Mouse (Mus musculus): ENCODE measurements around the gene Cdh6. TPM values are rescaled to one million over a fixed set of nuclear protein-coding genes. Genes with fewer than 3 reads are reported as not detected.

Gene Cdh6
- polyA plus RNA-seq, 1 experiment: 0.73 TPM

DNA sequence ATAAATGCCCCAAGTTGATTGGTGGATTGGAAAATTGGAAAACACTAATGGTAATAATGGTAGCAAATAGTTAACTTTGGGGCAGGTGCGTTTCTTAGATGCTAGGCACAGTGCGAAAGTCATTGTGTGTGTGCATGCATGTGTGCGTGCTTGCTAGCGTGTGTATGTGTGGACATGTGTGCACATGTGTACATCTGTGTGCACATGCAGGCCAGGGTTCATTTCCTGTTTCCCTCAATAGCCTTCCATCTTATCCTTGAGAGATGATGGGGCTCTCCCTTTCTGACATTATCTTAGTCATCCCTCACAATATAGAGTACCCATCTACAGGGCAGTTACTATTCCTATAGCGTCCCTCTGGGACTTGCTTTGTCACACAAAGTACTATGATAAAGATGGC is 17.7 kb downstream of the Cdh6 start:
- no peak for DNase-seq (ENCODE audit: low spot score)

- no peak for DNase-seq (ENCODE audit: low spot score)
These were observed 18.1 kb downstream of the Cdh6 start for GRCm38 (mm10) chr15:13155418-13155817.

DNA sequence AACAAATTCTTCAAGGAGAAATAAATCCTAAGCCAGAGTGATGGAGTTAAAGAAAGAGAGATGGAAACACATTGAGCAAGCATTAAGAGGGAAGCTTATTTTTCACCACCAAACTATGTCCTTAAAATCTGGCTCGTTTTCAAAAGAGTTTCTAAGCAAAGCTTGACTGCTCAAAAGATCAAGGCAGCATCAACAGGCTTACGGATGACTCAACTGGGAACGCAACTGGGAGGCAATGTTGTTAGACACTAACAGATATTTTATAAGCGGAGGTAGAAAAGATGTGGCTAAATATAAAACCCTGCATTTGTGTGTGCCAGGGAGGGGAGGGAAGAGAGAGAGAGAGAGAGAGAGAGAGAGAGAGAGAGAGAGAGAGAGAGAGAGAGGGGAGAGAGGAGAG is 31.5 kb downstream of the Cdh6 start:
- no peak for DNase-seq (ENCODE audit: low spot score)

- DNase-seq (ENCODE audit: low spot score): no peak
These were observed 33.8 kb downstream of the Cdh6 start for GRCm38 (mm10) chr15:13139662-13140061.

DNA sequence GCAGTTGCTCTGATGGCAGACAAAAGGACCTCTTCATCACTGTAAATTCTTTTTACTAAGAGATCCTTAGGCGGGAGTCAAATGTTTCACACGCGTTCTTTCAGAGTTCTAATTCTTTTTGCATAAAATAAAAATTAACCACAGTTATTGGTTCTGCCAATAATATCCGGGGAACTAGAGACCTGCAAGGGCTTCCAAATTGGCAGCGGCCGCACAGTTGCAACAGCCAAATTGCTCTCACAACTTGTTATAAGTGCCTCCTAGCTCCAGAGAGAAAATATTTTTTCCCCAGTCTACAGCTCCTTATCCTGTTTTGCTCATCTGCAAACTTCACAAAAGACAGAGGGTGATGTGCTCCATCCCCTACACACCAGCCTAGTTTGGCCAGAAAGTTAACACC is 36.3 kb downstream of the Cdh6 start:
- DNase-seq (ENCODE audit: low spot score): no peak

DNA sequence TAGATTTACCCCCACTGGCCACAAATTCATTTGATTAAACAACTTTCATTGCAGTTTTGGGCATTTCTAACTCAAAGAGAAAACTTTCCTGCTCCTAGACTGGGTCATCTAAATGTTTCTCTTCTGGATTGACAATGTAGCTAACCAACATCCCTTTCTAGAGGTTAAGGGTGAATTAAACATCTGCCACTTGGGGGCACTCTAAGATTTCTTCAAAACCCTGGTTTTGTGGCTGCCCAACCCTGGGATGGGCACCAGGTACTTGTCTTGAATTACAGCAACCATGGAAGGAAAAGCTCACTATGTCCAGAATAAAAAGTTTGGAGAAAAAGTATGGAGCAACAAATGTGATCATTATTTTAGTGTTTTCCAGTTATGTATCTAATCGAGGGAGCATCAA is 39.4 kb downstream of the Cdh6 start:
- no peak for DNase-seq (ENCODE audit: low spot score)

GRCm38 (mm10) chr15:13133370-13133769 is 40.1 kb downstream of the Cdh6 start:
- DNase-seq (ENCODE audit: low spot score): no peak

- no peak for DNase-seq (ENCODE audit: low spot score)
These were observed 41.0 kb downstream of the Cdh6 start for GRCm38 (mm10) chr15:13132493-13132892.

GRCm38 (mm10) chr15:13130246-13130645 is 43.2 kb downstream of the Cdh6 start:
- DNase-seq (ENCODE audit: low spot score): no peak

- DNase-seq (ENCODE audit: low spot score): no peak
These were observed 73.1 kb downstream of the Cdh6 start for GRCm38 (mm10) chr15:13100341-13100740.

- DNase-seq (ENCODE audit: low spot score): no peak
These were observed 75.6 kb downstream of the Cdh6 start for GRCm38 (mm10) chr15:13097861-13098260.

GRCm38 (mm10) chr15:13095406-13095805 is 78.1 kb downstream of the Cdh6 start:
- no peak for DNase-seq (ENCODE audit: low spot score)

GRCm38 (mm10) chr15:13094881-13095256 is 78.6 kb downstream of the Cdh6 start:
- DNase-seq (ENCODE audit: low spot score): no peak

- no peak for DNase-seq (ENCODE audit: low spot score)
These were observed 79.3 kb downstream of the Cdh6 start for GRCm38 (mm10) chr15:13093954-13094880.

GRCm38 (mm10) chr15:13092064-13092463 is 81.4 kb downstream of the Cdh6 start:
- DNase-seq (ENCODE audit: low spot score): no peak

DNA sequence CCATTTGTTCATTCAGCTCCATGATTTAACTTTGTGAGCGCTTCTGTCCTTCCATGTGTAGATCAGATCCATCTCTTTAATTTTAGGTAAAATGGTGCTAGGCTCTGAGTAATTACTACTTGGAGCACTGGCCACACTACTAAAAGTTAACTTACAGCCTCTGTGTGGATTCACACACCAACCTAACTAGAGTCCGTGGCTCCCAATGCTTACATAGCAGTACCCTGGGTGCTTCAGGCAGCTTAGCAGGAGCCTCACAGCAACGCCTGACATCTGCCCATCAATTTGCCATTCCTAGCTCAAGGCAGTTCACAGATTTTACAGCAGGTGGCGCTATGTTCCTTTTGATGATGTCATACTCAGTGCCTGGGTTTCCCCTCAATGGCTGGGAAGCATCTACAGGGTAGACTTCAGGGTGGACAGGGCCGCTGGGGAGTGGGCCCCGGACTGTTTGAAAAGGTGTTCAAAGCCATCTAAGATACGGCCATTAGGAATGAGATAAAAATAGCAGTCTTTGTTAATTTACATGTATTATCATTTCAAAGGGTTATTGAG is 84.9 kb downstream of the Cdh6 start:
- DNase-seq (ENCODE audit: low spot score): no peak

GRCm38 (mm10) chr15:13084746-13085145 is 88.7 kb downstream of the Cdh6 start:
- DNase-seq (ENCODE audit: low spot score): no peak

DNA sequence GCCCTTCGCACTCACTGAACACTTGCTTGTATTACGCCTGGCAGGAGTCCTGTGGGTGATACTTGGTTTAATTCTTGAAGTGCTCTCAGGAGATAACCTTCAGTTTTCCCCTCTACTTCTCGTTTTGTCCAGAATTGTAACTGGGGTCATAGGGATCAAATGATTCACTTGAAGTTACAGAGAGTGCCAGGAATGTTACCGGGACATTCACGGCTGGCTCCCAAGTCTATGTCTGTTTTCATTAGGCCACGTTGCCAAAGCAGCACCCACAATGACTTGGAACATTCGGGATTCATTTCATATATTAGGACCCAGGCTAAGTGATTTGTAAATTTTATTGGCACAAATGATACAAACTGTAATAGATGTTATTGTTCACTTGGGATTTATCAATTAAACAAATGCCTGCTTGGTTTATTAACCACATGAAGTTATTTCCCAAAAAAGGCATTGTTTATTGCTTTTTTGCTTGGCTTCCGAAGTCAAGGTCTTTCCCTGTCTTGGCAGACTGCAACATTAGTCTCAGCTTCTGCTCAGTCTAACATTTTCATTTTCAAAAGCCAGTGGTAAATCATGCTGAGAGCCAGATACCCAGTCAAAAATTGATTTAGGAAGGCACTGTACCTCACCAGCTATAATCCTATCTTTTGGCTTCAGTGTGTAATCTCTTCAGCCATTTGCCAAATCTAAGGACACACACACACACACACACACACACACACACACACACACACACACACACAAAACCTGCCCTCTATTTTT is 96.4 kb downstream of the Cdh6 start:
- DNase-seq (ENCODE audit: low spot score): no peak

GRCm38 (mm10) chr15:13074047-13074446 is 99.4 kb downstream of the Cdh6 start:
- no peak for DNase-seq (ENCODE audit: low spot score)

DNA sequence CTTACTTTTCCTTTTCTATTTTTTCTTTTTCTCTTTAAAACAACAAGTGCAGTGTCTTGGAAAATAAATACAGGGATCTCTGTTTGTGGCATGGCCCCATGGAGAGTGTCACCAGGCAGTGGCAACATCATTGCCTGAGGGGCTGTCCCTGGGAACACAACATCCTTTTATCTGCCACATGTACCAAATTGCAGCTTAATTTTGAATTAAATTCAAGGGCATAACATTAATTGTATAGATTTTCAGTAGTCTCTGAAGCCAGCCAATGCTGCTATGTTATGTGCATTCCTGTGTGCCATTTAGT is 105.3 kb downstream of the Cdh6 start:
- DNase-seq (ENCODE audit: low spot score): no peak

DNA sequence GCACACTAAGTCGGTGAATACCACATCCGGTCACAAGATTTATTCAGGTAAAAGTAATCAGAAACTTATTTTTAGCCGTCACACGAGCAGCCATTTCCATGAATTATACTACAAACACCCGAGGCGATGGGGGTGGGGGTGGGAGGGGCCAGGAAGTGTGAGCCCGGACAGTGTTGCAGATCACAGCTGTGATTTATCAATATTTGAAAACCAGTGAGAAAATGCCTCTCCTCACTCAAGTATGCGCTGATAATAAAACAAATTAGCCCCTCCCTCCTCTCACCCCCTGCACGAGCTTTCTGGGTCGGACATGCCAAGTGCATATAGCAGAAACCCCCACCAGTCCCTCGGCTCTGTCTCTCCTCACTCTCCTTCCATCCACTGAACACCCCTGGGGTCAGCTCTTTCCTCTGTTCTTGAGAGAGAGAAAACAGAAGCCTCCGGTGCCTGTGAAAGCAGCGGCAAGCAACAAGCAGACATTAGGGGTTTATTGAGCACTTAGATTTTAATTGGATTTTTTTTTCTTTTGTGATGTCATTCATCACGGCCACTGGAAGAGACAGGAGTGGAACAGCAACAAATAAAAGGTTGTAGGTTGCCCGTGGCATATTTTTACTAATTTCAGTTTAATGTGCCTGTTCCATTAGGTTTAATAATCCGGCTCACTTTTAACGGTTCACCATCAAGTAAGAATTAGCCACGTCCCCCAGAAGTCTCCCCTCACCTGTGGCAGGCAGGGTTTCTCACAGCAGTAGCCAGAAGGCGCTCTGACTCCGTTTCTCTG is 105.9 kb downstream of the Cdh6 start:
- no peak for DNase-seq (ENCODE audit: low spot score)

DNA sequence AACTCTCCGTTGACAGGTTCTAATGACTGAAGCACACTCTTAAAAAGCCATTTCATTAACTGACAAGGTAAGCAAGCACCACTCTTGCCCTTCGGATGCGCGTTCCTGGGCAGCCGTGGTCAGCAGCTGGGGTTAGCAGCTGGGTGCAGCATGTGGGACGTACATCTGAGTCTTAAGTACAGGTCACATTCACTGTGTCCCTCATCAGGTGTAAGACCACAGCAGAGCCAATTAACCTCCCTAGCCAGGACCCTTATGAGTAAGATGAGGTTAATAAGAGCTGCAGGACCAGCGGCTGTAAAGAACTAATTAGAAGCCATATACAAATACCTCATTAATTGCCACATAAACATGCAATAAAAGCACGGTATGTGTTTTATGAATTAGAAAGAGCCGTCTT is 106.7 kb downstream of the Cdh6 start:
- DNase-seq (ENCODE audit: low spot score): no peak
